Mouse (Mus musculus): ENCODE data around the gene Crls1.

- TF ChIP-seq CTCF (IDR thresholded peaks at IDR 0.05; ENCODE audit: insufficient read depth, low read depth, low read length) (no peak), POLR2A (IDR thresholded peaks at IDR 0.05; ENCODE audit: insufficient read depth, low read depth, low read length) (no peak)
These were observed 23.8 kb downstream of the Crls1 start for GRCm38 (mm10) chr2:132870286-132870685.

Data from olfactory bulb, adult 2 months (tissue).